Mouse (Mus musculus): Measurements from ENCODE around the gene Mog.
"Not testable (repeated sequence)": the region's sequence is repeated elsewhere in the genome, so short reads cannot be mapped to it uniquely, and the experiment has no call there.

The Mog gene

DNA sequence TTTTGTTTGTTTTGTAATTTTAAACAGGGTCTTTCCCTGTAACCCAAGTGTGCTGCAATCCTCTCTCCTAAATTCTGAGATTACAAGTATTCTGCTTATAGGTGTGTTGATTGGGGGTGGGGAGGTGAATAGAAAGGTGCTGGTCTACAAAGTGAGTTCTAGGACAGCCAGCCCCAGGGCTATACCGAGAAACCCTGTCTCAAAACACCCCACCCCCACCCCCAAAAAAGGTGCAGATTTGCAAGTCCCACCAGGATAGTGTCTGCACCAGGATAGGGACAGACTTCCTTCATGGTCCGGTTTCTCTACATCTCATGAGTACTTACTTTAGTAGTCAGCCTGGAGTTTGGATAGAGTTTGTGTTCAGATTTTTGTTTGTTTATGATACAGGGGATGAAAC is 24.7 kb downstream of the Mog start:
- in situ Hi-C loops (cut with MboI; ENCODE audit: low sequenced_read_pairs), result no loop called here

DNA sequence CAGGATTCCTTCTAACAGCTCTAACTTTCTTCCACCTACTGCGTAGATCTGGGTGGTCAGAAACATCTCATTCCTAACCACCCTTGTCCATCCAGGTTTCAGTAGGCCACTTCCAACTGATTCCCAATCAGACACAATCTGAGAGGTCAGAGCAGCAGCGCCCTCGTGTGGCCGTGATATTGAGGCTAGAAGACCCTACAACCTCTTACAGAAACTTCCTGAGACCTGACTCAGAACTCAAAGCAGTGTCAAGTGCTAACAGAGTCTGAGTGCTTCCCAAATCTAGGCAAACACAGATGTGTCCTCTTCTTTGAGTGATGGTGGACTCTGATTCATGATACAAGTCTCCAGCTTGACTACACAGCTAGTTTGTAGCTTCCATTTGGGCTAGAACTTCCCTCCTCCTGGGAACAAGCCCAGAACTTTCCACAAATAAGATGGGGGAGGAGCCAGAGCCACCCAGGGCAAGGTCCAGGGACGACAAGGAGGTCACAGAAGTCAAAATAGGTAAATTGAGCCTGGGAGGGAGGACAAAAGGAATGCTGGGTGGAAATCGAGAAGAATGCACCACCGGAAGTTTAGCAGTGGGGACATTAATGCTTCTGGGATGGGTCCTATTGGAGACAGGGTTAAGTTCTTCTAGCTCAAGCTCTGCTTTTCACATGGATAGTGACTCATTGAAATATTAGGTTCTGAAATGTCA is 26.0 kb downstream of the Mog start:
- in situ Hi-C loops (cut with MboI; ENCODE audit: low sequenced_read_pairs), result no loop called here

DNA sequence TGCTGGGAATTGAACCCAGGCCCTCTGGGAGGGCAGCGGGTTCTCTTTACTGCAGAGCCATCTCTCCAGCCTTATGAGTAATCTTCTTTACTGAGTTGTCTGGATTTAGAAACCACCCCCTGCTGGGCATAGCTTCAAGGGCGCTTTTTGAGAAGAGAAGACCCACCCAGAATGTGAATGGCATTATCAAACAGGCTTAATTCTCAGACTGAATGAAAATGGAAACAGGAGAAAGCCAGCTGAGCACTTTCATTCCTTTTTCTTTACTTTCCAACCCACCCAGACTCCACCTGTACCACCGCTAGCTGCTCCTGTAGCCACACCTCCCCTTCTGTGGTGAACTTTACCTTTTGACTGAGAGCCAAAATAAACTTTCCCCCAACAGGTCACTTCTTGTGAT is 27.8 kb downstream of the Mog start:
- in situ Hi-C loops (cut with MboI; ENCODE audit: low sequenced_read_pairs), result no loop called here

DNA sequence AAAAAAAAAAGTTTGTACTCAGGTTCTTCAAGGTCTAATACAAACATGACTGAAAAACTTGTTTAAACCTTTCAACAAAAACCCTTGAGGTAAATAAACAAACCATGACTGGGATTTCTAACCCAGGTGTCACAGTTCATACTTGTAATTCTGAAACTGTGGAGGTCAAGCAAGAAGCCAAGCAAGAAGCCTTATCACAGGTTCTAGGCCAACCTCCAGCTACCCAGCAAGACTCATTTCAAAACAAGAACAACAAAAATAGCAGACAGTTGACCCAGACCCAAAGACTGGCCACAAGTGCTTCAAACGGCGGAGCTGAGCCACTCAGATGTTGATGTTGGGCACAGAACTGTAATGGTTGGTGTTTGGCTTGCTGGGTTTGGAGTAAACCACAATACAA is 28.7 kb downstream of the Mog start:
- in situ Hi-C loops (cut with MboI; ENCODE audit: low sequenced_read_pairs), result no loop called here

DNA sequence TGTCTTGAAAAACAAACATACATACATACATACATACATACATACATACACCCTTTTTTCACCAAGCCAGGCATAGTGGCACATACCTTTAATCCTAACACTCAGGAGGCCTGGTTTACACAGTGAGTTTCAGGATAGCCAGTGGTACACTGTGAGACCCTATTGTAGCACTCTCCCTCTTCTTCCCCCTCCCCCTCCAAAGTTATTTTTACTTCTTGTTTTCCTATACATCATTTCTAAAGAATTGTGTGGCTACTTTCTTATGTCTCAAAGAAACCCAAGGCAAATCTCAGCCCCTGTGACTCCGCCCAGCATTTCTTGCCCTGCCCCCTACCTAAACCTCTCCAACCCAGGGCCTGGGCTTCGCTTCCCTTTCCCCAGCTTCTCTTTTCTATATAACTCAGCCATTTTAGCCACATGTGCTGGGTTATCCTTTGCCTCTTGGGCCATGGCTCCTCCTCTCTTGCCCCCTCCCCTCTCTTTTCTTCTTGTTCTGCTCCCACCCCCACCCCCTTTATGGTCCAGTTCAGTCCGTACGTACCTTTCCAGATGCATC is 29.4 kb downstream of the Mog start:
- in situ Hi-C loops (cut with MboI; ENCODE audit: low sequenced_read_pairs), result no loop called here

DNA sequence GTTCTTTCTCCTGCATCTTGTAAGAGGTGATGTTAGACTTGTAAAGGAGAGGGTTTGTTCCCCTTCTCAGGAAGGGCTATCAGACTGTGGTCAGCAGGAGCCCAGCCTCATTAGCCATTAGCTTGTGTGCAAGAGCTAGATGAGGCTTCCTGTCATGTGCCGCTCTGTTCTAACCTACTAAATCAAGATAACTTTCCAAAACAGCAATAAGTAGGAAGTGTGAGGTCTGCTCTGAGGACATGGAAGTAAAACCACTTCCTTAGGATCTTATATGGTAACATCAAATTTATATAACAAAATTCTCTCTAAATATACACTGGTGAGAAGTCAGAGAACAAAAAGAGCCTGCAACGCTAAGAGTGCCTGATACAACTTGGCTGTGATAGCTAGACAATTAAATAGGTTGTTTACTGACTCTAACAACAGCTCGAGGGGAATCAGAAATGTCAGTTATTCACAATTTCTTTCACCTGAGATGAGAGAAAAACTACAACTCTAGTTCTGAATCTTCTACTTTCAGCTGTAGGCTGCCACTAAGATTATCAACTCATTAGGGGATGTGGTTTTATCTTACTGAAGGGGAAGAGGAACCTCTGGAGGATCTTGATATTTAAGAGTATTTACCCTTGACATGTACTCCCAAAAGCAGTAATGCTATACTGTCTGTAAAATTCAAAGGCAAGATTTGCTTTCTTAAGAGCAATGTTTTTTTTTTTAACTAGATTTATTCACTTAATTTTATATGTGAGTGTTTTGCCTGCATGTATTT is 30.7 kb downstream of the Mog start:
- in situ Hi-C loops (cut with MboI; ENCODE audit: low sequenced_read_pairs), result no loop called here

DNA sequence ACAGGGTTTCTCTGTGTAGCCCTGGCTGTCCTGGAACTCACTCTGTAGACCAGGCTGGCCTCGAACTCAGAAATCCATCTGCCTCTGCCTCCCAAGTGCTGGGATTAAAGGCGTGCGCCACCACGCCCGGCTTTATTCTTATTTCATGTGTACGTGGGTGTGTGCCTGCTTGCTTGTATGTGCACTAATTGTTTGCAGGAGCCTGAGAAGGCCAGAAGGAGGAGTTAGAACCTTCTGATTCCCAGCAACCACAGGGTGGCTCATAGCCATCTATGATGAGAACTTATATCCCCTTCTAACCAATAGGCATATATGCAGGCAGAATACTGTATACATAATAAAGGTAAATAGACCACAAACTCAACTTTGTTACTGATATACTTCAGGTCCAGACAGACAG is 32.6 kb downstream of the Mog start:
- in situ Hi-C loops (cut with MboI; ENCODE audit: low sequenced_read_pairs), result not testable (repeated sequence)

DNA sequence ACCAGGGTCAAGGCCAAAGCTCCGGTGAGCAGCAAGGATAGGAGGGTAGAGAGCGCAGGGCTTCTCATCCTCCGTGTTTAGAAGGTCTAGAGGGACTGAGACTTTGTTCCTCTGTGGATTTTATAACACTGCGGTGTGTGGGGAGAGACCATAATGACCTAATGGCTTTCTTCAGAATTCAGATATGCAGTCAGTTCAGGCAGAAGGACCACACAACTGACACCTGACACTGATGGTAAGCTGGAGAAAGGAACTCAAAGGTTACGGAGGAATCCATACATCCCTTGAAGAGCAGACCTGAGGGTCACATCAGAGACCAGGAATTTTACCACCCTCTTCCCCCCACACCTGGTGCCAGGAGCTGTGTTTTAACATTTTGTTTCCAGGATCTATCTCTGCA is 33.8 kb downstream of the Mog start, which contains the start of gene H2-M5:
TSS of gene H2-M5 (minus strand) at position 101 of the 400 bp plus-strand sequence.
- in situ Hi-C loops (cut with MboI; ENCODE audit: low sequenced_read_pairs), result no loop called here

DNA sequence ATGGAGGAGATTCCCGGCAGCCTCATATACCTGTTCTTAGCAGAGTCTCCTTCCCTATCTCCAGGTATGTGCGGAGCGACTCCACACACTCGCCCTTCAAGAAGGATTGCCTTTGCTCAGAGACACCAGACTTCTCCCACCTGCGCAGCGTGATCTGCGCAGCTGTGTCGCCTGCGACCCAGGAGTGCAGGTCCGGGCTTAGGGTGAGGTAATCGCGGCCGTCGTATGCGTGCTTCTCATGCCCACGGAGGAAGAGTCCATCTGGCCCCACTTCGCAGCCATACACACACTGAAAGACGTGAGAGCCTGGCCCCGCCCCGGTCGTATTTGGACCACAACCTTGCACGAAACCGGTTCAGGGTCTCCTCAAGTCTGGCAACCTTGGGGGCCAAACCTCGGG is 34.7 kb downstream of the Mog start:
- in situ Hi-C loops (cut with MboI; ENCODE audit: low sequenced_read_pairs), result no loop called here

DNA sequence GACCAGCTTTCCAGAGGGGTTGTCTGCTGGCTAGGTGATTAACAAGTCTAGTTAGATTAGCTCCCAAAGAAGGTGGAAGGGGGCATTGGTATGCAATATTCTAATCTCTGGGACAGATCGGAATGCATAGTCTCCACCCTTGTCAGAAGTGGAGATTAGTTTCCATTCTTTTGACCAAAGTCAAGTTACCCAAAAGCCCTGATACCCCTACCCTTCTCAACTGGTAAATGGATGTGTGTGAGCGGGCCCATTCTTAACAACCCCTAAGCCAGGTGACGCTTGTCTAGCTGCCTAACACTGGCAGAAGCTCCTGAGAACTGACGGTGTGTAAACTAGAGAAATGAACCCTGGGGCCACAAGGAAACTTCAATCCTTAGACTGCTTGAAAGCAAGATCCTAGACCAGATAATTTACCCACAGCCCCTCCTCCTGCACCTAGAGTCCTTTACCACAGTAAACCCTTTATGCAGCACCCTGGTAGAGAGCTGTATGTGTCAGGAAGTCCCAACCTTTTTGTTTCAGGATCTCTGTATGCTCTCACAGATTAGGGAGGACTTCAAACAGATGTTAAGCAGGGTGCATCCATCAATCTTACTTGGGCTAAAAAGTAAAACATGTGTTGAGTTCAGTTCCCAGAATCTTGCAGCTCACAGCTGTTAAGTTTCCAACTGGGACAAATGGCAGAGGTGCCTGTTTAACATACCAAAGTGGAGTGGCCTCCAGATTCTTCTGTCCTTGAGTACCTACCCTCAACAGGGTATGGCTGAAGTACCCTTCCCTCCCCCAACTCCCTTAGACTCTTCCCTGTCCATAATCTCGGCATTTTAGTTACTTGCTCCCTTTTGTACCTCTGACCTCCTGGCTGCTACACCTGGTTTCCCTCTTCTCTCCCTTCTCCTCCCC is 40.7 kb downstream of the Mog start:
- in situ Hi-C loops (cut with MboI; ENCODE audit: low sequenced_read_pairs), result no loop called here

DNA sequence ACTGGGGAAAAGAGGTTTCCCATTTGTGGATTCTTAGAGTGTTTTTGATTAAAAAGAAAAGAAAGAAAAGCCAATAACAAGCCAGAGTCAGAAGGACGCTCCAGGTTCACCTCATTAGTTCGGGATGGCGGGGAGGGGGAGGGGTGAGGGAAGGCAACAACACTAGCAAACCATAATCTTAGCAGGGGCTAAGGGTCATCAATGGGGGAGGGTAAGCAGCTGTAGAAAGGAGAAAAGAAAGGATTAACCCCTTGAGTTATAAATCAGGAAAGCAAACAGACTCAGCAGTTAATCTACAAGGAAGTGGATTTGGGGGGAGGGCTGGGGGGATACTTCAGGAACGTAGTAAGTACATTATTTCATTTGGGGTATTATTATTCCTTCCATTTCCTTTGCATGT is 41.4 kb downstream of the Mog start:
- in situ Hi-C loops (cut with MboI; ENCODE audit: low sequenced_read_pairs), result no loop called here

DNA sequence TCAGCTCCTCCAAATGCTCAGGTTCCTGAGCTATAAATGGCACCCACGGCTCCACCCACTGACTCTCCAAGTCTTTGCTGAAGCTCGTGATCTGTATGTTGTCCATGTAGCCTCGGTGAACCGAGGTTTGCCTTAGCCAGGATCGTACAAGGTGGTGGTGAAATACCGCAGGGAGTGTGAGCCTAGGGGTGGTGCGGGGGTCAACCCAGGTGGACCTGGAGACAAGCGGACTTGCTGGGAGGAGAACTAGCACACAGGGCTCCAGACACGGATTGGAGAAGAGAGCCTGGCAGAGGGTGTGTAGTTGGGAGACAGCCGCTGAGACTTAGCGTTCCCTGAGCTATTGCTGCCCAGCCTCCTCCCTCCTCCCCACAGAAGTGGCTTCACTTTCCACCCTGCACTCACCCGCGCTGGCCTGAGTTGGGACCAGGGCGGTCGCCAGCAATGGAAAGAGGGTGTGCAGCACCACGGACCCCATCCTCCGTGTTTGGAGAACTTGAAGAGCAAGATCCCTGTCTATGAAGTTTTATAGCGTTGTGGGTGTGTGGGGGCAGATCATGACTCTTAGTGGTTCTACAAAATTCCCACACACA is 41.9 kb downstream of the Mog start, which contains the start of gene 2410137M14Rik:
TSS of gene 2410137M14Rik (minus strand) at position 17 of the 593 bp plus-strand sequence.
- in situ Hi-C loops (cut with MboI; ENCODE audit: low sequenced_read_pairs), result no loop called here

DNA sequence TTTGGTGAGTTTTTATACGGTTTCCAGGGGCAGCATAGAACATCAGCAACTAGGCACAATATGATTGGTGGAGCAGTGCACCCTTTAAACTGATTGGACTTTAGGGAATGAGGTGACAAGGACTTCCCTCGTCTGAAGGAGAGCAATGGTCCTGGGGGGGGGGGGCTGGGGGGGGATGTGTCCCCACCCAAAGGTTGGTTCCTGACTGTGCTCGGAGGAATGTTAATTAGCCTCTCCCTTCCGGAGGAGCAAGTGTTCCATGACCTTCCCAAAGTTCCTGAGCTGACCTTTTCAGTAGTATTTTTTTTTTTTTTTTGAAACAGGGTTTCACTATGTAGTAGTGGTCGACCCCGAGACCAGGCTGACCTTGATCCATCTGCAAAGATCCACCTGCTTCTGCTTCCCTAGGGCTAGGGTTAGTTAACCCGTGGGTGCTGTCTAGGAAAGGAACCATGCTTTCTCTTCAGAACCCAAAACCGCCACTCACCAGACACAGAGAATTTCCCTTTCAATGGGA is 49.9 kb downstream of the Mog start:
- in situ Hi-C loops (cut with MboI; ENCODE audit: low sequenced_read_pairs), result no loop called here

DNA sequence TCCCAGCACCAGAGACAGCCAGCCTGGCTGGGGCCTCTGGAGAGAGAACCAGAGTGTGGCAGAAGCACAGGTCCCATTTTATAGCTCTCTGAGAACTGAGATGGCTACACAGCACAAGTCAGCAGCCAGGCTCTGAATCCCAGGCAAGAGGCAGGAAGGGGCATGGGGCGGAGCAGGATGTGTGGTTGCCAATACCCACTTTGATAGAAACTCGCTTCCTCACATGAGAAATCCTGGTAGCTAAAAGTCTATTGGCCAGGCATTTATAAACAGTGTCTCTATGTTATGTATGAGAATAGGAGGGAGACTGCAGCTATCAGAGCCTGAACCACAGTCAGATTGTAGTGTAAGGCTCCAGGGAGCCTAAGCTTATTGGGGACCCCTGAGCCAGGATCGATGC is 50.4 kb downstream of the Mog start:
- in situ Hi-C loops (cut with MboI; ENCODE audit: low sequenced_read_pairs), result no loop called here

DNA sequence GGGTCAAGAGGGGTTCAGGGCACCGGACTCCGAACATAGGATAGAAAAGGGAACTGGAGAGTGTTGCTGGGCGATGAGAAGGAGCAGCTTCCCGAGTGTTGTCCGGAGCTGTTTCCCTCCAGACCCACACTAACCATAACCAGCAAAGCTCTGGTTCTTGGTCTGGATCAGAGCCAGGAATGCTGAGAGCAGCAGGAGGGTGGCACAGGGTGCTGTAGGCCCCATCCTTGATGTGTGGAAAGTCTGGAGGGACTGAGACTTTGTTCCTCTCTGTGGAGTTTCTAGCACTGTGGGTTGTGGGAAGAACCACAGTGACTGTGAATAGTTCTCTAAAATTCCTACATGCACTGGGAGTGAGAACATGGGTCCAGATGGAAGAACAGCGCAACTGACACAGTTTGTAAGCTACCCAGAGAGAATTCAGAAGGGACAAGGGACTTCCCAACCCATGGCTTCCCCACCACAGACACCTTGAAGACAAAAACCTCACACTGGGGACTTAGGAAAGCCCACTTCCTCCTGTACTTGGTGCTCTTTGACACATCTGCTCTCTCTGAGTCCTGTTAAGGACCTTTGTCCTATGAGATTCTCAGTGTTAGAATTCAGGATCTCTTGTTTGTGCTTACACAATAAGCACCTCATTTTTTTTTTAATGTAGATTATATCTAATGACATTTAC is 51.9 kb downstream of the Mog start:
- in situ Hi-C loops (cut with MboI; ENCODE audit: low sequenced_read_pairs), result no loop called here

DNA sequence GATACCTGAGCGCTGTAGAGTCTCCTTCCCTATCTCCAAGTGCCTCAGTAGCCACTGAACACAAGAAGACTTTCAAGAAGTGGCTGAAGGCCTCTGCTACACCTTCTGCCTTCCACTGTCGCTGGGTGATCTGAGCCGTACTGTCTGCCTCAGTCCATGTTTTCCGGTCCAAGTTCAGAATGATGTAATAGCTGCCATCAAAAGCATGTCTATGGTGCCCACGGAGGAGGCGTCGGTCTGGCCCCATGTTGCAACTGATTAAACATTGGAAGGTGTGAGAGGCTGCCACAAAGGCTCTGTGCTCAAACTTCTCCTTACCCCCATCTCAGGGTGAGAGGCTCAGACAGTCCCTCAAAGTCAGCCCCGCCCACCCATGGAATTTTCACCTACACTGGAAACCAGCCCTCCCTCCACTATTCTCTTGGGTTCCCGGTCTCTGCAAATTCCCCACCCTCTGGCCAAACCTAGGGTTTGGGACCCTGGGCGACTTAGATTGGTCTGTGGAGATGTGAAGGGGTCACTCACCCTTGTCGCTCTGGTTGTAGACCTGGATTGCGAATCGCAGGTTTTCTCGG is 52.8 kb downstream of the Mog start:
- in situ Hi-C loops (cut with MboI; ENCODE audit: low sequenced_read_pairs), result no loop called here

DNA sequence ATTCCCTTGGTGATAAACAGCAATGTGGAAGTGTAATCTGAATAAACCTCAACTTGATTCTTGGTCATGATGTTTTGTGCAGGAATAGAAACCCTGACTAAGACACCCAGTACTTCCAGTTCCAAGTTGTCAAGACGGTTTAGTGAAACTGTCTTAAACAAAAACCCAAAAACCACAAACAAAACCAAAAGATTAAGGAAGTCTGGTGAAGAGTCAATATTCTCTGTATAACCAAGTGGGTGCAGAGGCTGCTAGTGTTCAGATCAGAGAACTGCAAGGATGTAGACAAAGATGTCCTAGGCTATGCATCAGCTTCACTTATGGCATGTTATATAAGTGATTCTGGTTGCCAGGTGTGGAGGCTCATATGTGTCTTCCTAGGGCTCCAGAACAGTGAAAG is 56.3 kb downstream of the Mog start:
- in situ Hi-C loops (cut with MboI; ENCODE audit: low sequenced_read_pairs), result no loop called here

DNA sequence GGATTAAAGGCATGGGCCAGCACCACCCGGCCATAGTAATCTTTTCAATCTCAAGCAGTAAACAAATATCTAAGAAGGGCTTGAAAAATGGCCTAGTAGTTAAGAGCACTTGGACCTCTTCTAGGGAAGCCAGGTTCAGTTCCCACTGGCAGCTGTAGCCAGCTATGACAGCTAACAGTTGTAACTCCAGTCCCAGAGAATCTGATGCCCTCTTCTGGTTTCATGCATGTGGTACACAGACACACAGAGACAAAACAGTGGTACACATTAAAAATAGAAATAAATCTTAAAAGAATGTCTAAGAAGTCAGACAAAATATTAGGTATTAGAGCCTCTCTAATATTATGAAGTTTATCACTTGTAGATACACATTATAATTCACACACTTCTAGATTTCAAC is 62.1 kb downstream of the Mog start:
- in situ Hi-C loops (cut with MboI; ENCODE audit: low sequenced_read_pairs), result no loop called here
